Mouse (Mus musculus): Measurements from ENCODE around the gene Muc16.

Muc16 gene

GRCm38 (mm10) chr9:18674480-18675154, at the start of gene Muc16:
Muc16 (minus strand) TSS chr9:18674530.
- DNase-seq, result no peak

GRCm38 (mm10) chr9:18722712-18723099, 48.4 kb upstream of the Muc16 start:
- DNase-seq, result no peak

- DNase-seq, result no peak
Observed at GRCm38 (mm10) chr9:18721931-18722711, 47.8 kb upstream of the Muc16 start.

- no peak for DNase-seq
Observed at GRCm38 (mm10) chr9:18721011-18721410, 46.7 kb upstream of the Muc16 start.

- no peak for DNase-seq
Observed at GRCm38 (mm10) chr9:18705628-18706027, 31.3 kb upstream of the Muc16 start.

- DNase-seq, result no peak
Observed at GRCm38 (mm10) chr9:18598366-18598765, 76.0 kb downstream of the Muc16 start.

- no peak for DNase-seq
Observed at GRCm38 (mm10) chr9:18508098-18508497, 166.2 kb downstream of the Muc16 start.

GRCm38 (mm10) chr9:18478168-18478567, 196.2 kb downstream of the Muc16 start, which contains the start of the genes Zfp558 and Mbd3l1:
Zfp558 (minus strand) TSS chr9:18478268.
Mbd3l1 (plus strand) TSS chr9:18478359.
- no peak for DNase-seq

- peak; percentile 64 to 76 for DNase-seq
Observed at GRCm38 (mm10) chr9:18473324-18474128, 200.8 kb downstream of the Muc16 start.

- no peak for DNase-seq
Observed at GRCm38 (mm10) chr9:18468005-18468404, 206.3 kb downstream of the Muc16 start.

- DNase-seq, result no peak
Observed at GRCm38 (mm10) chr9:18467350-18467749, 207.0 kb downstream of the Muc16 start.

GRCm38 (mm10) chr9:18456520-18456919, 217.8 kb downstream of the Muc16 start:
- no peak for DNase-seq

Measured in kidney, postnatal 25 days (tissue).